Mouse (Mus musculus) hindbrain, postnatal 0 days (tissue): ENCODE results near the gene Sema3a. TPM values are rescaled to one million over a fixed set of nuclear protein-coding genes. Genes with fewer than 3 reads are reported as not detected.

Source experiments
- ATAC-seq: fragments of 200-750 bp; cut with Nextera tagmentation; 2 replicates; pipeline ENCODE4 v1.8.0; 2017; ENCODE audit warnings: mild to moderate bottlenecking, moderate TSS enrichment, moderate library complexity
- DNase-seq: peaks from one replicate; pipeline ENCODE4 v3.0.0-alpha.2; 2015; ENCODE audit warnings: low spot score
- H3K27ac ChIP-seq: fragments of 300-500 bp; sonication (generic); 2 replicates; pipeline ENCODE4 v1.5.1; 2014; ENCODE audit warnings: mild to moderate bottlenecking
- H3K27me3 ChIP-seq: fragments of 300-500 bp; sonication (generic); 2 replicates; pipeline ENCODE4 v1.6.1; 2014; ENCODE audit warnings: low read length, mixed read lengths; ENCODE audit not compliant: insufficient read depth
- H3K36me3 ChIP-seq: fragments of 300-500 bp; sonication (generic); 2 replicates; pipeline ENCODE4 v1.6.1; 2014; ENCODE audit warnings: low read length, mixed read lengths; ENCODE audit not compliant: insufficient read depth
- H3K4me1 ChIP-seq: fragments of 300-500 bp; sonication (generic); 2 replicates; pipeline ENCODE4 v1.6.1; 2014; ENCODE audit warnings: antibody characterized with exemption, low read length, mixed read lengths; ENCODE audit not compliant: insufficient read depth
- H3K4me2 ChIP-seq: fragments of 300-500 bp; sonication (generic); 2 replicates; pipeline ENCODE4 v1.6.1; 2014; ENCODE audit warnings: low read depth, mild to moderate bottlenecking, low read length, moderate library complexity, mixed read lengths
- H3K4me3 ChIP-seq: fragments of 300-500 bp; sonication (generic); 2 replicates; pipeline ENCODE4 v1.5.1; 2014; ENCODE audit warnings: low read length
- H3K9ac ChIP-seq: fragments of 300-500 bp; sonication (generic); replicated peaks from 2 replicates; pipeline ENCODE4 v1.6.1; 2014; ENCODE audit warnings: mild to moderate bottlenecking, low read length, moderate library complexity, mixed read lengths
- H3K9me3 ChIP-seq: fragments of 300-500 bp; sonication (generic); 2 replicates; pipeline ENCODE4 v1.6.1; 2016; ENCODE audit warnings: low read length, mixed read lengths
- CTCF ChIP-seq: IDR thresholded peaks from 2 replicates; pipeline ENCODE4 v1.5.1; 2016; ENCODE audit warnings: antibody characterized with exemption, control low read depth, low read depth
- WGBS: fragments of 180-500 bp; shearing (Covaris S2); extraction: QIAGEN DNeasy Blood & Tissue Kit; methylation state at CpG from one replicate; pipeline ENCODE4 v1.1.7; 2014; 5-methylcytosine and 5-hydroxymethylcytosine counted together
- polyA plus RNA-seq: library from polyadenylated mRNA; unstranded; fragments of >200 nt; fragmentation: Nextera tagmentation; extraction: Ambion mirVana; gene quantifications from 2 replicates; pipeline ENCODE4 v1.2.1, GENCODE M21; 2015
- total RNA-seq: library from RNA; depleted of rRNA; stranded (reverse); fragments of >200 nt; gene quantifications from 2 replicates; pipeline ENCODE4 v1.2.3, GENCODE M21; 2014

The Sema3a gene
- total and polyA plus RNA-seq, 2 experiments from 2014 or later = 16.3 to 32.3 TPM

- H3K27ac ChIP-seq = 0 out of 2 replicates have a peak overlapping the region, but pooled peaks have one; percentile 37
- TF ChIP-seq CTCF = peak; percentile 94
- no peaks in the 10 kb centered on the region for H3K36me3 ChIP-seq
- ATAC-seq (peak; percentile 92), DNase-seq (peak; percentile 93)
- H3K9ac ChIP-seq = peak overlapping the region; percentile 35; the same call in 1 of the 2 replicates
- H3K4me2 ChIP-seq = peak overlapping the region; percentile 86
- H3K9me3 ChIP-seq = no peaks in the 10 kb centered on the region
- peak overlapping the region; percentile 48 for H3K4me3 ChIP-seq
- no peaks in the 10 kb centered on the region for H3K27me3 ChIP-seq
- WGBS = 8% methylated on average over 24 of the region's 24 CpGs
- no peaks in the 10 kb centered on the region for H3K4me1 ChIP-seq
Measured at GRCm38 (mm10) chr5:13628606-13629311, 503.5 kb downstream of the Sema3a start.

GRCm38 (mm10) chr5:13629916-13630315, 504.7 kb downstream of the Sema3a start:
- WGBS = 22% methylated on average over 5 of the region's 5 CpGs
- Histone ChIP-seq H3K27me3 (no peaks in the 10 kb centered on the region), H3K9ac (no peak overlapping the region), H3K27ac (no peak overlapping the region), H3K4me1 (no peaks in the 10 kb centered on the region), H3K4me2 (no peak overlapping the region), H3K9me3 (no peaks in the 10 kb centered on the region), H3K36me3 (no peaks in the 10 kb centered on the region), H3K4me3 (no peak overlapping the region)
- no peak for TF ChIP-seq CTCF
- ATAC-seq (no peak), DNase-seq (no peak)

- H3K27me3 ChIP-seq = no peaks in the 10 kb centered on the region
- no peaks in the 10 kb centered on the region for H3K4me1 ChIP-seq
- no peak overlapping the region for H3K27ac ChIP-seq
- ATAC-seq (no peak), DNase-seq (peak; percentile 66)
- peak; percentile 50 for TF ChIP-seq CTCF
- H3K9me3 ChIP-seq = no peaks in the 10 kb centered on the region
- no peak overlapping the region for H3K9ac ChIP-seq
- H3K4me2 ChIP-seq = no peak overlapping the region
- H3K4me3 ChIP-seq = no peak overlapping the region
- H3K36me3 ChIP-seq = no peaks in the 10 kb centered on the region
Measured at GRCm38 (mm10) chr5:13630692-13631091, 505.5 kb downstream of the Sema3a start.

GRCm38 (mm10) chr5:13636237-13636636, 511.0 kb downstream of the Sema3a start:
- ATAC-seq = no peak

More at GRCm38 (mm10) chr5:13636237-13636636, 511.0 kb downstream of the Sema3a start:
- no peaks in the 10 kb centered on the region for H3K36me3 ChIP-seq
- H3K4me1 ChIP-seq = no peaks in the 10 kb centered on the region
- no peaks in the 10 kb centered on the region for H3K27me3 ChIP-seq
- no peak overlapping the region for H3K4me3 ChIP-seq
- no peak overlapping the region for H3K27ac ChIP-seq
- no peak overlapping the region for H3K4me2 ChIP-seq
- no peak overlapping the region for H3K9ac ChIP-seq
- TF ChIP-seq CTCF = no peak
- WGBS = 74% methylated on average over 3 of the region's 3 CpGs
- DNase-seq = no peak
- no peaks in the 10 kb centered on the region for H3K9me3 ChIP-seq
